Mouse (Mus musculus): ENCODE data around the gene Btnl10. TPM values are rescaled to one million over a fixed set of nuclear protein-coding genes. Genes with fewer than 3 reads are reported as not detected.

Btnl10 gene
- polyA plus RNA-seq (2016; fragmentation: Nextera tagmentation; extraction: Ambion mirVana), result 0.25 TPM in 1 of 2 replicates, not detected in the other

DNA sequence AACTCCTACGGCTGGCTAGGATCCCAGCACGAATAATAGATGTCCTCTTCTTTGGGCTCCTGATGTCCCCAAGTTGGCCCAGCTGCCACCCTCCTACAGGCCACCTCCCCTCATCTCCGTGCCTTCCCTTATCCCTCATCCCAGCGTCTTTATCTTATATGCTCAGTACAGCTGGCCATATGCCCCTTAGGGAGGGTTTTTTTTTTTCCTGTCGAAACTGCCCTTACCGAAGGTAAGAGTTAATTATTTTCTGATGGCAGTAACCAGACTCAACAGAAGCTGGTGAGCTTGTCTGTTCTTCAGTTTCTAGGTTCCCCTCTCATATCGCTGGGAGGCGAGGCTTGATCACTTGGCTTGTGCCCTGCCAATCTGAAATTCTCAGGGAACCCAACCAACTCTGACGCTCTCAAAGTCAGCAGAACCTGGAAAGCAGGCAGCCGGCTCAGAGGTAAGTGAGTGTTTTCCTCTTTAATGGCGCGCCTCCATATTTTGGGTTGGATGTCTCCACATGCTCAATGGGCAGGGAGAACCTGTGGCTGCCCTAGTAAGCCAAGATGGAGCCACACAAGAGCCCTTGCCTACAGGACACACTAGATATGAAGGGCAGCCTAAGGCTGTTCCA lies at the start of gene Btnl10:
TSS of gene Btnl10 (plus strand) at position 164 of the 622 bp plus-strand sequence.
- ATAC-seq (ENCODE audit: insufficient number of reproducible peaks, insufficient read depth, low FRiP score, low TSS enrichment, low read depth), result no peak
- H3K27ac ChIP-seq, result no peak within 1 kb of the TSS
- H3K9ac ChIP-seq (replicated peaks), result no peak within 1 kb of the TSS
- no peaks in the 10 kb centered on the region for H3K36me3 ChIP-seq
- H3K9me3 ChIP-seq, result no peaks in the 10 kb centered on the region
- WGBS, result 79% methylated on average over 12 of the region's 12 CpGs
- H3K4me1 ChIP-seq (replicated peaks), result peaks cover 6% of the 10 kb centered on the region; the same call in 1 of the 2 replicates
- H3K4me2 ChIP-seq, result no peak within 1 kb of the TSS
- H3K27me3 ChIP-seq, result peaks cover 2% of the 10 kb centered on the region; the same call in 1 of the 2 replicates
- no peak within 1 kb of the TSS for H3K4me3 ChIP-seq (replicated peaks)

DNA sequence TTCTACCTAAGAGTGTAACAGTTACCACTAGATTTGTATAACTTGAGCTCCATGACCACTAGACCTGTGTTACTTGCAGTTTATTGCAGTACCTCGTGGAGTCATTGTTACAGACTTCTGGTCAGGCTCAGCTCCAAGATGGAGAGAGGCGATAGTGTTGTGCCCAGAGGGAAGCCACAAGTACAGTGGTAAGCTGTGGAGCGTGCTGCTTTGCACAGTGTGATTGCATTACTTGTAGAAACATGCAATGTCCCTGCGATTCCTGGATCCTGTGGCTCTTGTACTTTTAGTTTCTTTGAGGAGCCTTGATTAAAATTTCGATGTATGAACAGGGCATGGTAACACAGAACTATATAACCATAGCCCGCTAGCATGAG lies 49.8 kb upstream of the Btnl10 start:
- H3K4me2 ChIP-seq, result peak overlapping the region; percentile 80
- no peak for ATAC-seq (ENCODE audit: insufficient number of reproducible peaks, insufficient read depth, low FRiP score, low TSS enrichment, low read depth)
- H3K36me3 ChIP-seq, result peaks cover 28% of the 10 kb centered on the region
- no peaks in the 10 kb centered on the region for H3K9me3 ChIP-seq
- 85% methylated on average over 6 of the region's 6 CpGs for WGBS
- no peaks in the 10 kb centered on the region for H3K27me3 ChIP-seq
- peaks cover 14% of the 10 kb centered on the region for H3K4me1 ChIP-seq (replicated peaks)
- H3K27ac ChIP-seq, result peak overlapping the region; percentile 82; the same call in 1 of the 2 replicates
- H3K4me3 ChIP-seq (replicated peaks), result peak overlapping the region; percentile 74
- H3K9ac ChIP-seq (replicated peaks), result peak overlapping the region; percentile 78; the same call in 1 of the 2 replicates

DNA sequence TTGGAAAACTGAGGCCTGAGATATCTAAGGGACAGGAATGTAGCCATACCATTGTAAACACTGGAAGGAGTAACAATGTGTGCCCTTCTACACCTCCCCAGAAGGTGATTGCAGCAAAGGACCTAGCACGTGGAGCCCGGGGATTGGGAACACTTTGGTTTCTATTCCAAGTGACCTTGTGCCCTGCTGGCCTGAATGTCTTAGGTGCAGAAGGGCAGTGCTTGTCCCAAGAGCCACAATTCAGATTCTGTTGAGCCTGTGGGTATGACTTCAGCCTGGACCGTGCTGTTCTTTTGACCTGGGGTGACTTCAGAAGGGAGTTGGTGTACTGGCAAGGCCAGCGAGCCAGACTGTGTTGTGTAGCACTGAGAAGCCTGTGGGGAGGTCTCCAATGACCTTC lies 46.7 kb upstream of the Btnl10 start:
- peaks cover 30% of the 10 kb centered on the region for H3K36me3 ChIP-seq
- peaks cover 14% of the 10 kb centered on the region for H3K4me1 ChIP-seq (replicated peaks)
- no peak overlapping the region for H3K4me3 ChIP-seq (replicated peaks)
- ATAC-seq (ENCODE audit: insufficient number of reproducible peaks, insufficient read depth, low FRiP score, low TSS enrichment, low read depth), result no peak
- H3K27ac ChIP-seq, result no peak overlapping the region
- no peaks in the 10 kb centered on the region for H3K27me3 ChIP-seq
- no peaks in the 10 kb centered on the region for H3K9me3 ChIP-seq
- H3K9ac ChIP-seq (replicated peaks), result no peak overlapping the region
- 90% methylated on average over 4 of the region's 4 CpGs for WGBS
- no peak overlapping the region for H3K4me2 ChIP-seq

DNA sequence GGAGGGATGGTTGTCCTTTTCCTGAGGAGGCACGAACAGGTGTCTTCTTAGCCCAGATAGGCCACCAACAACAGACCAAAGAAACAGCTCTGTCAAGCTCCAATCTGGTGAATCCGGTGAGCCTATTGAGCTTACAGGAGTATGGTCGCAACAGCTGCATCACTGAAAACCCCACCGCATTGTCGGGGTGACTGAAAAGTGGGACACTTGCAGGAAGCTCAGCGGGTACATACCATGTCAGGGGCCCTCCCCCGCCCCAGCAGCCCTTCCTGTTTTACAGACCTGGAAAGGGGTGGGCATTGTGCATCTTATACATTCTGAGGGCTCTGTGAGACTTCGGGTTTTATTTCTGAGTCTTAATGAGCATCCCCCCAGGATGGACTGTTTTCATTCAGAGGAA lies 34.0 kb upstream of the Btnl10 start:
- Histone ChIP-seq H3K9me3 (no peaks in the 10 kb centered on the region), H3K36me3 (peaks cover 51% of the 10 kb centered on the region), H3K4me1 (replicated peaks) (no peaks in the 10 kb centered on the region), H3K27ac (no peak overlapping the region), H3K27me3 (no peaks in the 10 kb centered on the region), H3K9ac (replicated peaks) (no peak overlapping the region), H3K4me2 (no peak overlapping the region), H3K4me3 (replicated peaks) (no peak overlapping the region)
- WGBS, result 93% methylated on average over 8 of the region's 8 CpGs
- no peak for ATAC-seq (ENCODE audit: insufficient number of reproducible peaks, insufficient read depth, low FRiP score, low TSS enrichment, low read depth)

DNA sequence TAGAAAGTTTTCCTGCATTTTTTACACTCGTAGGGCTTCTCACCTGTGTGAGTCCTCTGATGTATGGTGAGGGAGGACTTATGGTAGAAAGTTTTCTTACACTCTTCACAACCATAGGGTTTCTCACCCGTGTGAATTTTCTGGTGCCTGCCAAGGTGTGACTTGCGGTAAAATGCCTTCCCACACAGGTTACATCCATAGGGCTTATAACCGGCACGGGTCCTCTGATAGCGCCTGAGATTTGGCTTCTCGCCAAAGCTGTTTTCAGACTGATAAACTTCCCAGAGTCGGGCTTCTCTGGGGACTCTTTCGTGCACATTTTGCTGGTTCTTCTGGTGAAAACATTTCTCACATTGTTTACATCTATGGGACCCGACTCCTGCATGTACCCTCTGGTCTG lies 27.2 kb upstream of the Btnl10 start:
- peaks cover 70% of the 10 kb centered on the region for H3K36me3 ChIP-seq
- H3K4me2 ChIP-seq, result no peak overlapping the region
- no peaks in the 10 kb centered on the region for H3K27me3 ChIP-seq
- WGBS, result 95% methylated on average over 10 of the region's 10 CpGs
- H3K27ac ChIP-seq, result no peak overlapping the region
- H3K4me1 ChIP-seq (replicated peaks), result no peaks in the 10 kb centered on the region
- H3K4me3 ChIP-seq (replicated peaks), result no peak overlapping the region
- no peaks in the 10 kb centered on the region for H3K9me3 ChIP-seq
- no peak for ATAC-seq (ENCODE audit: insufficient number of reproducible peaks, insufficient read depth, low FRiP score, low TSS enrichment, low read depth)
- H3K9ac ChIP-seq (replicated peaks), result no peak overlapping the region

DNA sequence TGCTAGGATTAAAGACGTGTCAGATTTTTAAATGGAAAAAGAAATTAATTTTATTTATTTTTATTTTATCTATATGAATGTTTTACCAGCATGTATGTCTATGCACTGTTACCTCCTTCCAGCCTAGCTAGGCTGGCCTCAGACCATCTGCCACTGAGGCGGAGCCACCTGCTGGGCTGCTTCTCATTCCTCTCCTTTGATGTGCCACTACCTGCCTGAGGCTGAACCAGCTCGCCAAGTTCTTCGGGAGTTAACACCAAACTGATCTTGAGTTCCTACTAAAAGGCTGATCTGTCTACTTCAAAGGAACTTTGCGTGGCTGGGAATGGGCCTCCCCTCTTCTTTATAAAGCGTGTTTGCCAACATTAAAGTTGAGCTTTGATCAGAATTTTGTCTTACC lies 23.3 kb upstream of the Btnl10 start:
- Histone ChIP-seq H3K9me3 (no peaks in the 10 kb centered on the region), H3K4me1 (replicated peaks) (no peaks in the 10 kb centered on the region), H3K9ac (replicated peaks) (no peak overlapping the region), H3K4me3 (replicated peaks) (no peak overlapping the region), H3K27ac (no peak overlapping the region), H3K27me3 (no peaks in the 10 kb centered on the region), H3K4me2 (no peak overlapping the region), H3K36me3 (peaks cover 88% of the 10 kb centered on the region)
- 45% methylated on average over 6 of the region's 6 CpGs for WGBS
- no peak for ATAC-seq (ENCODE audit: insufficient number of reproducible peaks, insufficient read depth, low FRiP score, low TSS enrichment, low read depth)

DNA sequence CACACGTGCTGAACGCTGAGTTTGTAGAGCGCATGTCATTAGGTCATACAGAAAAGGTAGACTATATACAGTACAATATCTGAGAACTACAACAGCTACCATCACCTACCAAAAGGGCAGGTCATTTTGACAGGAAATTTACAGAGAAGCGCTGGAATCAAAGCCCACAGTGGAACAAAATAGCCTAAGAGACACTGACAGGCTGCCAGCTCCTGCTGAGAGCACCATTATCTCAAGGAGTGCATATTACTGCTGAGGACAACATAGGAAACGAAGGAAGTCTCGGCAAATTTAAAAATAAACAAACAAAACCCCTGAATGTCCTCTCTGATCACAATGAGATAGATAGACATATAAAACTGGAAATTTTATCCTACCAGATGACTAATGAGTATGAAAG lies 20.2 kb upstream of the Btnl10 start:
- Histone ChIP-seq H3K9me3 (no peaks in the 10 kb centered on the region), H3K36me3 (peaks cover 84% of the 10 kb centered on the region)

DNA sequence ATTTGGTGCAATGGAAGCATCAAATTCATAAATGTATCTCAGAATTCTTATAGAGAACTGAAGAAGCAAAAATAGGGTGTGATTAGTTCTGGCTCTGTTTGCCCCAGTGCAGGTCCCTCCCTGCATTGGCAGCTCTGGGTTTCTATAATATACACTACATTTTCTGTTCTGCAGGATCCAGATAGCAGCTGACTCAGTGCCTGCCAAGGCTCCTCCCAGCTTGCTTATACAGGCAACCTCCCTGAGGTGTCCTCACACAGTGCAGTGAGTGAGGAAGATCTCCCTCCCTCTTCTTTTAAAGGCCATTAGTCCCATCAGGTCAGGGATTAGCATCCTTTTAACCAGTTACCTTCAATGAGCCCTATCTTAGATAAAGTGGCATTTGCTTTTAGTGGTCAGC lies 16.6 kb upstream of the Btnl10 start:
- no peaks in the 10 kb centered on the region for H3K9me3 ChIP-seq
- H3K27me3 ChIP-seq, result no peaks in the 10 kb centered on the region
- no peak overlapping the region for H3K9ac ChIP-seq (replicated peaks)
- peaks cover 9% of the 10 kb centered on the region for H3K4me1 ChIP-seq (replicated peaks)
- no peak overlapping the region for H3K27ac ChIP-seq
- peaks cover 55% of the 10 kb centered on the region for H3K36me3 ChIP-seq
- no peak overlapping the region for H3K4me3 ChIP-seq (replicated peaks)
- H3K4me2 ChIP-seq, result no peak overlapping the region
- no peak for ATAC-seq (ENCODE audit: insufficient number of reproducible peaks, insufficient read depth, low FRiP score, low TSS enrichment, low read depth)

More for the DNA sequence above, 20.2 kb upstream of the Btnl10 start:
- Histone ChIP-seq H3K4me3 (replicated peaks) (no peak overlapping the region), H3K27ac (no peak overlapping the region), H3K4me2 (no peak overlapping the region), H3K27me3 (no peaks in the 10 kb centered on the region), H3K9ac (replicated peaks) (no peak overlapping the region), H3K4me1 (replicated peaks) (no peaks in the 10 kb centered on the region)
- 94% methylated on average over 6 of the region's 6 CpGs for WGBS
- no peak for ATAC-seq (ENCODE audit: insufficient number of reproducible peaks, insufficient read depth, low FRiP score, low TSS enrichment, low read depth)

DNA sequence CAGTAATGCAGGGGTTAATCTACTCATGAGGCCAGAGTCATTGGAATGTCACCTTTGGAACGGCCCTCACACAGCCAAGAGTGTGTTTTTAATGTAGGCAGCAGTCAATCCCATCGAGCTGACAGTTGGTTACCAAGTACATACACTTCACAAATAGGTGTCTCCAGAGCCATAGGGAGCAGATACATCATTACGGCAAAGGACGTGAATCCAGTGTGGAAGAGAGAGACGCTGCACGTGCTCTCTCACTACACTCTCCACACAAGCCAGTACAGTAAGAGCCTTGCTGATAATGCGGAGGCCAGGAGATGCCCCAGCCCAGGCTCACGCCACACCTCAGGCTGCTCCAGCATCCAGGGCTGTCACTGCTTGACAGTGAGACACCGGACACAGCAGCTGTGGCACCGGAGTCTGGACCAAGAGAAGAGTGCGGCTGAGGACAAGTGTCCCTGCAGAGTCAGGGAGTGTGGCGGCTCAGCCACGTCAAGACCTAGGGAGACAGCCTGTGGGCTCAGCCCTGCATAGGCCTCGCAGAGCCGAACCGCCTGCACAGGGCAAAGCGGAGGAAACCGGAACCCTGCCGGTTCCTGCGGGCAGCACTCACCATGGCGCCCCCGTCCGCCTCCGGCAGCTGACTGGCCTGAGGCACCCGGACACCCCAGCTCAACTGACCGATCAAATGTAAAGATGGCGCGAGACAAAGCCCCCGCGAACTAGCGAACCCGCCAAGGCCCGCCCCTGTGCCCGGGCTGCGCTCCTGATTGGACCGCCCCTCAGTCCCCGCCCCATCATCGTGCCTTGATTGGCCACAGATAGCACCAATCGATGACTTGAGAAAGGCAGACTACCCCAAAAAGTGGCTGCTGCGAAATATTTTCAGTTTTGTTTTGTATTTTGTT lies 13.9 kb upstream of the Btnl10 start, which contains the start of gene Zfp39:
TSS of gene Zfp39 (minus strand) at position 715 of the 899 bp plus-strand sequence.
- peak within 1 kb of the TSS; percentile 89 for H3K9ac ChIP-seq (replicated peaks)
- WGBS, result under 1% methylated on average over 40 of the region's 40 CpGs

DNA sequence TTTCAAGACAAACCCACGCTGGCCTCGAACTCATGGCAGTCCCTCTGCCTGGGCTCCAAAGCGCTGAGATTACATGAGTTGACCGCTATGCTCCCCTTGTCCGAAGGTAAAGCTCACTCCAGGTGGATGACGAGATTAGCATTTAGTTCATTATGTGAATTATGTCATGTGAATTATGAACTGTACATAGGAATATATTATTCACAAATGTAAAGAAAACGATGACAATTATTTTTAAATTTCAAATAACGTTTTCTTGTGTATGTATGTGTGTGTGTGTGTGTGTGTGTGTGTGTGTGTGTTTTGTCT lies 13.3 kb upstream of the Btnl10 start:
- H3K4me1 ChIP-seq (replicated peaks), result peaks cover 9% of the 10 kb centered on the region
- H3K4me2 ChIP-seq, result peak overlapping the region; percentile 85
- H3K4me3 ChIP-seq (replicated peaks), result peak overlapping the region; percentile 84
- H3K36me3 ChIP-seq, result peaks cover 27% of the 10 kb centered on the region
- H3K9ac ChIP-seq (replicated peaks), result no peak overlapping the region
- H3K27me3 ChIP-seq, result no peaks in the 10 kb centered on the region
- no peak overlapping the region for H3K27ac ChIP-seq
- no peaks in the 10 kb centered on the region for H3K9me3 ChIP-seq
- 4% methylated on average over 8 of the region's 8 CpGs for WGBS
- ATAC-seq (ENCODE audit: insufficient number of reproducible peaks, insufficient read depth, low FRiP score, low TSS enrichment, low read depth), result no peak; the same call in 1 of the 2 replicates

More for the DNA sequence above, 13.9 kb upstream of the Btnl10 start, which contains the start of gene Zfp39:
- peaks cover 33% of the 10 kb centered on the region for H3K36me3 ChIP-seq
- no peaks in the 10 kb centered on the region for H3K27me3 ChIP-seq
- H3K4me2 ChIP-seq, result peak within 1 kb of the TSS; percentile 85
- H3K27ac ChIP-seq, result peak within 1 kb of the TSS; percentile 84
- peaks cover 9% of the 10 kb centered on the region for H3K4me1 ChIP-seq (replicated peaks)
- no peaks in the 10 kb centered on the region for H3K9me3 ChIP-seq
- H3K4me3 ChIP-seq (replicated peaks), result peak within 1 kb of the TSS; percentile 84
- ATAC-seq (ENCODE audit: insufficient number of reproducible peaks, insufficient read depth, low FRiP score, low TSS enrichment, low read depth), result peak; percentile 95

DNA sequence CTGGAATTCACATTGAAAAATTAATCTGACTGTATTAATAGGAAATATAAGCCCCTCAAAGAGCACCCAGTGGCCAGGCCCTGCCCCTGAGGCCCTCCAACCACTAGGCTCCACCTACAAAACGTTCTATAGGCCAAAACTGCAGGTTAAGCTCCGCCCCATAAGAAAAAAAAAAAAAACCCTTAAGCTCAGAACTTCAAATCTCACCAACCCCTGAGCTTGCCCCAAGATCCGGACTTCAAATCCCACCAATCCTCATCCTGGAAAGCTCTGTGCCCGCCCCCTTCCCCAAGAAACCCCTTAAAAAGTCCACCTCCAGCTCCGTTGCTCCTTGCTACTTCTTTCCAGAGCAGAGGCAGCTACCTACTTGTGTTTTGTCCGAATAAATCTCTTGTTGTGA lies 12.9 kb upstream of the Btnl10 start:
- Histone ChIP-seq H3K9ac (replicated peaks) (no peak overlapping the region), H3K4me2 (peak overlapping the region; percentile 85), H3K4me1 (replicated peaks) (peaks cover 9% of the 10 kb centered on the region), H3K36me3 (peaks cover 25% of the 10 kb centered on the region), H3K4me3 (replicated peaks) (0 out of 2 replicates have a peak overlapping the region, but pooled peaks have one; percentile 3), H3K27me3 (no peaks in the 10 kb centered on the region), H3K9me3 (no peaks in the 10 kb centered on the region), H3K27ac (no peak overlapping the region)
- 48% methylated on average over 6 of the region's 6 CpGs for WGBS
- no peak for ATAC-seq (ENCODE audit: insufficient number of reproducible peaks, insufficient read depth, low FRiP score, low TSS enrichment, low read depth)
